Mouse (Mus musculus) heart, postnatal 0 days (tissue): ENCODE results near the gene Gkn3.

ENCODE experiments used
- CTCF ChIP-seq: IDR thresholded peaks from 2 replicates; pipeline ENCODE4 v1.5.1; 2016; ENCODE audit warnings: antibody characterized with exemption, control low read depth, low read depth
- EP300 ChIP-seq: IDR thresholded peaks from 2 replicates; pipeline ENCODE4 v1.6.1; 2016; ENCODE audit warnings: antibody characterized with exemption, low read depth

DNA sequence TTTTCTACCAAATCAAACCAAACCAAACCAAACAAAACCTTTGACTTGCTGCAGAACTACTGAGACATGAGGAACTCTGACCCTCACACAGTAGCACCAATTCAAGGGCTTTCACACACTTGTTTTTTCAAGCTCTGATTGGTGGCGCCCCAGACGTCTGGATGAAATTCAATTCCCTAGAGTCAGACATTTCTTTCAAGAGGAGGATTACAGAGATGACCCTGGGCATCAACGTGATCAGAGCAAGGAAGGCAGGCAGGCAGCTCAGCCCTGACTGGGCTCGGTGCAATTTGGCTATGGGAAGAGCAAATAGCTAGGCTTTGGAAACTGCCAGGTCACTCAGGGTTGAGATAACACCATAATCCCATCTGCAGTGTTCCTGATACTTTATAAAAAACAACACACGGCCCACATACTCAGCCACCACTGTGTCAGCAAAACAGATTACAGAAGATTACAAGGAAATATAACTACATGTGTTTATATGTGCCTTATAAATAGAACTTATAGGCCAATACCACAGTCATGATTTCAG, 787 bp upstream of the Gkn3 start:
- no peak for TF ChIP-seq CTCF
- TF ChIP-seq EP300 = no peak
